7 mouse cellular contexts compared by ENCODE assay signal in the genomic region with DNA sequence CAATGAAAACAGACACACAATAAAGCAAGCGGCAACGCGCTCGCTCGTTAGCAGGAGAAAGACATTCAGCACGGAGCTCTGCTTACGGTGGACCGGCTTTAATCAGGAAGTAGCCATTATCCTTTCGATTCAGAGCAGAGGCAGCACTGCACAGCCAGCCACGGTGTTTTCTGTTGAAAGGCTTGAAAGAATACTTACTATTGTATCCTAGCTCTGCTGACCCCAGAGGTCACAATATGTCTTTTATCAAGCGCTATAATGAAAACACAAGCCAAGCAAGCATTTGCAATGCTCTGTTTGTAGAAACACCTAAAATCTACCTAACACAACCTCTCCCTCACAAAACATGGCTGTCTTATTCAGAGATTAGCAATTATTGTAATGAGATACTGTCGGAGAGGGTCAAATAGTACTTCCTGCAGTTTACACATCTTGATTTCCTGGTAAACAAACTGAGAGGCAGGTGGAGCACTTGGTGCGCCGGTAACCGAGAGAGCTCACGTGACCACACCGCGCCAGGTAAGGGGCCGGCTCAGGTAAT.
A peak's percentile ranks its signal among the peaks of the same experiment; 100 is the strongest.
DNase-seq lines count a peak whose midpoint lies in the region; ATAC-seq lines count a peak whose summit lies in the region.

No protein-coding gene starts in this region.

- peaks cover 31% of the 10 kb centered on the region for H3K4me1 ChIP-seq in forebrain, embryonic 10.5 days
- peaks cover 7% of the 10 kb centered on the region for H3K4me1 ChIP-seq in hindbrain, embryonic 12.5 days

- no peaks in the 10 kb centered on the region for H3K27me3 ChIP-seq in forebrain, embryonic 10.5 days (ENCODE audit: poor library complexity, severe bottlenecking)
- H3K27me3 ChIP-seq in hindbrain, embryonic 12.5 days, result no peaks in the 10 kb centered on the region

- peaks cover 9% of the 10 kb centered on the region for H3K36me3 ChIP-seq in forebrain, embryonic 10.5 days (replicated peaks)
- no peaks in the 10 kb centered on the region for H3K36me3 ChIP-seq in hindbrain, embryonic 12.5 days

- H3K9me3 ChIP-seq in forebrain, embryonic 10.5 days, result no peaks in the 10 kb centered on the region
- no peaks in the 10 kb centered on the region for H3K9me3 ChIP-seq in hindbrain, embryonic 12.5 days (replicated peaks)

- peak; percentile 10 for DNase-seq in NIH3T3 (ENCODE audit: low read depth)
- peak; percentile 40 for DNase-seq in c-Kit-positive CD71-positive TER-119-negative erythroid progenitor cells, embryonic 14.5 days (ENCODE audit: low read depth)
- DNase-seq in forebrain, embryonic 10.5 days (ENCODE audit: extremely low spot score, low spot score), result peak; percentile 49
- peak; percentile 9 to 18 for DNase-seq in layer of hippocampus, postnatal 25 days (ENCODE audit: extremely low spot score in 1 of 2, low spot score in 1 of 2)
- DNase-seq in lung, postnatal 10 days, result peak; percentile 24
- peak; percentile 60 for DNase-seq in retina, embryonic 14.5 days (ENCODE audit: low spot score)

- peak overlapping the region; percentile 35 for H3K9ac ChIP-seq in hindbrain, embryonic 12.5 days

- peak overlapping the region; percentile 59 for H3K4me2 ChIP-seq in hindbrain, embryonic 12.5 days (replicated peaks)

- WGBS in forebrain, embryonic 10.5 days, result 2% methylated on average over 19 of the region's 19 CpGs
- WGBS in hindbrain, embryonic 12.5 days, result 10% methylated on average over 19 of the region's 19 CpGs

- H3K27ac ChIP-seq in forebrain, embryonic 10.5 days, result peak overlapping the region; percentile 56
- H3K27ac ChIP-seq in hindbrain, embryonic 12.5 days, result peak overlapping the region; percentile 75

- ATAC-seq in hindbrain, embryonic 12.5 days (ENCODE audit: low FRiP score), result peak; percentile 69

- peak overlapping the region; percentile 43 for H3K4me3 ChIP-seq in forebrain, embryonic 10.5 days
- H3K4me3 ChIP-seq in hindbrain, embryonic 12.5 days, result peak overlapping the region; percentile 27

Comparison
In these comparisons a context has a peak if more than half of its experiments do, and no peak if none do; other contexts are left out.
1. Peak in every context shown above with its lines: DNase-seq, ATAC-seq, H3K4me3 ChIP-seq and H3K27ac ChIP-seq.
2. DNase-seq: peak in every context shown above with its lines; median percentile 60 in retina, embryonic 14.5 days; 49 in forebrain, embryonic 10.5 days; 40 in c-Kit-positive CD71-positive TER-119-negative erythroid progenitor cells, embryonic 14.5 days; 24 in lung, postnatal 10 days; 14 in layer of hippocampus, postnatal 25 days; 10 in NIH3T3.